Mouse (Mus musculus) MEL (cell line): ENCODE measurements around the gene Mpnd. TPM values are rescaled to one million over a fixed set of nuclear protein-coding genes. Genes with fewer than 3 reads are reported as not detected.

Experiments used
- DNase-seq: peaks from one replicate; pipeline ENCODE4 v3.0.0; 2011; ENCODE audit warnings: low read depth, low spot score
- H3K27ac ChIP-seq: 2 replicates; pipeline ENCODE4 v1.5.1; 2012; ENCODE audit warnings: low read depth, mild to moderate bottlenecking, control low read depth, low read length, moderate library complexity; ENCODE audit not compliant: control insufficient read depth
- H3K27me3 ChIP-seq, 2 experiments: fragments of 150-350 bp in 1 of 2; sonication (generic) in 1 of 2; 2 replicates each; pipeline ENCODE4 v1.6.1; 2012; ENCODE audit warnings: low read length in 2 of 2, mild to moderate bottlenecking in 2 of 2, improper control_type of control experiment in 1 of 2, moderate library complexity in 1 of 2; ENCODE audit not compliant: insufficient read depth in 2 of 2, control insufficient read depth in 1 of 2
- H3K36me3 ChIP-seq, 2 experiments: 2 replicates each; pipeline ENCODE4 v1.6.1; 2012 to 2014; ENCODE audit warnings: low read length in 2 of 2, improper control_type of control experiment in 1 of 2, inconsistent platforms in 1 of 2, mild to moderate bottlenecking in 1 of 2; ENCODE audit not compliant: insufficient read depth in 2 of 2, control insufficient read depth in 1 of 2
- H3K4me1 ChIP-seq, 2 experiments: fragments of 150-350 bp in 1 of 2; sonication (generic) in 1 of 2; 2 replicates each; pipeline ENCODE4 v1.6.1; 2012; ENCODE audit warnings: low read length in 2 of 2, improper control_type of control experiment in 1 of 2, mild to moderate bottlenecking in 1 of 2; ENCODE audit not compliant: insufficient read depth in 2 of 2, control insufficient read depth in 1 of 2
- H3K4me3 ChIP-seq, 2 experiments: fragments of 150-350 bp in 1 of 2; sonication (generic) in 1 of 2; 2 replicates each; pipeline ENCODE4 v1.5.1; 2012; ENCODE audit warnings: low read depth in 2 of 2, low read length in 2 of 2, mild to moderate bottlenecking in 2 of 2, moderate library complexity in 2 of 2, control low read depth in 1 of 2, improper control_type of control experiment in 1 of 2; ENCODE audit not compliant: control insufficient read depth in 1 of 2, insufficient read depth in 1 of 2
- H3K79me2 ChIP-seq: 2 replicates; pipeline ENCODE4 v1.6.1; 2012; ENCODE audit warnings: mild to moderate bottlenecking, low read length, moderate library complexity; ENCODE audit not compliant: control insufficient read depth, poor library complexity, insufficient read depth
- H3K9ac ChIP-seq: 2 replicates; pipeline ENCODE4 v1.6.1; 2012; ENCODE audit warnings: low read depth, mild to moderate bottlenecking, control low read depth, low read length, moderate library complexity; ENCODE audit not compliant: control insufficient read depth, poor library complexity, severe bottlenecking
- H3K9me3 ChIP-seq: fragments of 150-350 bp; sonication (generic); replicated peaks from 2 replicates; pipeline ENCODE4 v1.6.1; 2012; ENCODE audit warnings: mild to moderate bottlenecking, low read length, improper control_type of control experiment, moderate library complexity; ENCODE audit not compliant: insufficient read depth
- BHLHE40 ChIP-seq: IDR thresholded peaks from 2 replicates; pipeline ENCODE4 v1.6.1; 2012; ENCODE audit warnings: low read depth, mild to moderate bottlenecking, inconsistent platforms, low read length, improper control_type of control experiment, borderline replicate concordance
- CHD1 ChIP-seq: IDR thresholded peaks from 2 replicates; pipeline ENCODE4 v1.6.1; 2012; ENCODE audit warnings: low read depth, mild to moderate bottlenecking, inconsistent platforms, low read length, improper control_type of control experiment
- MAZ ChIP-seq: IDR thresholded peaks from 2 replicates; pipeline ENCODE4 v1.6.1; 2012; ENCODE audit warnings: low read depth, mild to moderate bottlenecking, inconsistent platforms, low read length, improper control_type of control experiment
- MYC ChIP-seq: IDR thresholded peaks from 2 replicates; pipeline ENCODE4 v1.6.1; 2011; ENCODE audit warnings: low read depth, mild to moderate bottlenecking, low read length, improper control_type of control experiment, moderate library complexity
- POLR2A ChIP-seq, 2 experiments: IDR thresholded peaks; 2 replicates each; pipeline ENCODE4 v1.6.1; 2011 to 2012; ENCODE audit warnings: low read length in 2 of 2, mild to moderate bottlenecking in 2 of 2, control low read depth in 1 of 2, improper control_type of control experiment in 1 of 2, low read depth in 1 of 2, moderate library complexity in 1 of 2; ENCODE audit not compliant: control insufficient read depth in 1 of 2, insufficient read depth in 1 of 2, poor library complexity in 1 of 2
- POLR2AphosphoS2 ChIP-seq: IDR thresholded peaks from 2 replicates; pipeline ENCODE4 v1.6.1; 2011; ENCODE audit warnings: low read length, improper control_type of control experiment
- RAD21 ChIP-seq: IDR thresholded peaks from 2 replicates; pipeline ENCODE4 v1.6.1; 2011; ENCODE audit warnings: mild to moderate bottlenecking, low read depth, low read length, improper control_type of control experiment
- polyA plus RNA-seq, 2 experiments: library from polyadenylated mRNA; stranded (reverse) in 1 of 2; unstranded in 1 of 2; fragments of >175 nt in 1 of 2; fragments of >200 nt in 1 of 2; gene quantifications; 2 replicates each; pipeline versions ENCODE4 v1.2.1 to v1.2.4; 2012; ENCODE audit warnings: low replicate concordance in 2 of 2, low read depth in 1 of 2; ENCODE audit not compliant: insufficient read length in 2 of 2, insufficient read depth in 1 of 2, missing spikeins in 1 of 2
- total RNA-seq: library from RNA; depleted of rRNA; stranded (reverse); fragments of 300-350 nt; gene quantifications from 2 replicates; pipeline ENCODE4 v1.2.3, GENCODE M21; 2012

The Mpnd gene
- total and polyA plus RNA-seq, 3 experiments, result 3.9 to 18.3 TPM; not detected in 1

- Histone ChIP-seq H3K79me2 (no peaks in the 10 kb centered on the region), H3K27me3 (no peaks in the 10 kb centered on the region), H3K4me1 (no peaks in the 10 kb centered on the region), H3K36me3 (peaks cover 0 to 3% of the 10 kb centered on the region in 2 experiments; a peak in 2 of 4 replicates), H3K4me3 (no peak overlapping the region), H3K27ac (no peak overlapping the region), H3K9ac (no peak overlapping the region), H3K9me3 (no peaks in the 10 kb centered on the region)
- no peak for TF ChIP-seq MYC
- TF ChIP-seq POLR2AphosphoS2, result peak; percentile 63
- no peak for DNase-seq
Observed at GRCm38 (mm10) chr17:56016382-56016781, 10.9 kb downstream of the Mpnd start.

DNA sequence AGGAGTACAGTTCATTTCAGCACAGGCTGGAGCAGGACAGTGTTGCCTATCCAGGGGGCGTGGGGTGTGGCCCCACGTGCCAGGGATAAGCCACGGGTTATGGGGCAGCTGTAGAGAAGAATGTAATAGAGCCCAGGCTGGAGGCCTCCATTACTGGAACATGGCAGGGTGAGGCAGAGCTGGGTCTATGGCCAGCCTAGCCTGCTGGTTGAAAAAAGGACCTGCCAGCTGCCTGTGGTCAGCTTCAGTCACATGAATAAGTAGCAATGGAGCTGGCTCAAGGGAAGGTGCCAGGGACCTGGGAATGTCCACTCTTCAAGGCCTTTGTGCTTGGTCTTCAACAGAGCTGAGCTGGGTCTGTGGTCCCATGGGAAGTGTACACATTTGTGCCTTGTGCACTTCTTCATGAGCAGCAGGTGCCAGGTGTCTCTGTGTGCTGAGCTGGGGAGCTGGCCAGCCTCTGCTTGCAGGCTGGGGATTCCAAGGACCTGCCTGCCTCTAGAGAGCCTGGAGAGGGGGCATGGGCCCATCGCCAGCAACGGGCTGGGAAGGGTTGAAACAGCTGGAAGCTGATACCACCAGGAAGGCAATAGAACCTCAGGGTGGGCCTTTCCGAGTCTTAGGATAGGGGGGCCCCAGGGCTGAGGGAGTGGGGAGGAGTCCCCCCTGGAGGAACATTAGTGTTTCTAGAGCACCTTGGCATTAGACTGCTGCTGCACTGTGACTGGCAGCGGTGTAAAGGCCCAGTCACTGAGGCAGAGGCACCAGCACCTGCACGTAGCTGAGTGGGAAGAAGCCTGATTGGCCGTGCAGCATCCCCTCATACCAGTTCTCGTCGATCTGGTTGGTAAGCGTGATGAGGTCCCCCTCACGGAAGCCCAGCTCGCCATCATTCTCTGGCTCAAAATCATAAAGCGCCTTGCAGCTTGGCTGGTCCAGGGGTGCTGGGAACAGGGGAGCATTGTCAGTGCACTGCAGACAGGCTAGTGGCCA lies 11.6 kb downstream of the Mpnd start:
- DNase-seq, result no peak
- Histone ChIP-seq H3K4me3 (no peak overlapping the region), H3K36me3 (peaks cover 0 to 3% of the 10 kb centered on the region in 2 experiments; a peak in 2 of 4 replicates)

DNA sequence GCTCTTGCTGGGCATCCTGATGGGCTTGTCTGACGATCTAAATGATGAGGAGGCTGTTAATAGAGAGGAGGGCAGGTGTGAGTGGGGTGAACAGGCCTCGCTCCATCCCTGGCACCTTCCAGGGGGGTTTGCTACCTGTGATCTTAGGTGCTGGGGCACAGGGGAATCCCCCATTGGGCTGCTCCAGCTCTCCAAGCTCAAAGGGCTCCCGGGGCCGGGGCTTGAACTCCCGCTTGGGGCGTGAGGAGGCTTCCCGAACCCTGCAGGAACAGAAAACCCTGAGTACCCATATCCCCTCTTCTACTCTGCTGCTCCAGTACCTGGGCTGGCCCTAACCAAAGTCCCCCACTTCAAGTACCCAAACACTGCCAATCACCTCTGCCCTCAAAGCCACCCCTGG lies 12.3 kb downstream of the Mpnd start:
- H3K9me3 ChIP-seq, result no peaks in the 10 kb centered on the region
- no peak overlapping the region for H3K27ac ChIP-seq
- DNase-seq, result no peak
- H3K4me3 ChIP-seq, result no peak overlapping the region
- H3K27me3 ChIP-seq, result no peaks in the 10 kb centered on the region
- TF ChIP-seq BHLHE40 (no peak), CHD1 (no peak)
- H3K79me2 ChIP-seq, result no peaks in the 10 kb centered on the region
- peaks cover 0 to 3% of the 10 kb centered on the region in 2 experiments; a peak in 2 of 4 replicates for H3K36me3 ChIP-seq
- H3K4me1 ChIP-seq, result no peaks in the 10 kb centered on the region
- H3K9ac ChIP-seq, result no peak overlapping the region

More for the DNA sequence above, 11.6 kb downstream of the Mpnd start:
- TF ChIP-seq MAZ (no peak), POLR2AphosphoS2 (0 out of 2 replicates have a peak, but pooled peaks have one; percentile 7), POLR2A (IDR thresholded peaks at IDR 0.05; ENCODE audit: control insufficient read depth in 1 of 2, insufficient read depth in 1 of 2, low read depth in 1 of 2, low read length in 2 of 2, poor library complexity in 1 of 2) (0 out of 4 replicates have a peak, but pooled peaks of 1 of the 2 experiments have one; percentile 16), RAD21 (no peak)
- Histone ChIP-seq H3K9ac (no peak overlapping the region), H3K79me2 (no peaks in the 10 kb centered on the region), H3K27me3 (no peaks in the 10 kb centered on the region), H3K9me3 (no peaks in the 10 kb centered on the region), H3K27ac (no peak overlapping the region), H3K4me1 (no peaks in the 10 kb centered on the region)
